Mouse (Mus musculus) midbrain, embryonic 11.5 days (tissue): ENCODE data around the gene Tsga10ip. TPM values are rescaled to one million over a fixed set of nuclear protein-coding genes. Genes with fewer than 3 reads are reported as not detected.

Source experiments
- ATAC-seq: fragments of 200-750 bp; cut with Nextera tagmentation; 2 replicates; pipeline ENCODE4 v1.8.0; 2017; ENCODE audit warnings: moderate TSS enrichment, moderate library complexity; ENCODE audit not compliant: low FRiP score
- DNase-seq: peaks from one replicate; pipeline ENCODE4 v3.0.0; 2015; ENCODE audit warnings: low spot score; ENCODE audit errors: missing footprints
- H3K27ac ChIP-seq: fragments of 300-500 bp; sonication (generic); 2 replicates; pipeline ENCODE4 v1.5.1; 2014; ENCODE audit warnings: low read depth, low read length
- H3K27me3 ChIP-seq: fragments of 300-500 bp; sonication (generic); 2 replicates; pipeline ENCODE4 v1.6.1; 2014; ENCODE audit warnings: mild to moderate bottlenecking, low read length, moderate library complexity, mixed read lengths; ENCODE audit not compliant: control insufficient read depth, insufficient read depth
- H3K36me3 ChIP-seq: fragments of 300-500 bp; sonication (generic); 2 replicates; pipeline ENCODE4 v1.6.1; 2014; ENCODE audit warnings: mild to moderate bottlenecking, low read length, moderate library complexity, mixed read lengths; ENCODE audit not compliant: control insufficient read depth, insufficient read depth
- H3K4me1 ChIP-seq: fragments of 300-500 bp; sonication (generic); 2 replicates; pipeline ENCODE4 v1.6.1; 2014; ENCODE audit warnings: low read length; ENCODE audit not compliant: control insufficient read depth, insufficient read depth
- H3K4me2 ChIP-seq: fragments of 300-500 bp; sonication (generic); 2 replicates; pipeline ENCODE4 v1.6.1; 2014; ENCODE audit warnings: mild to moderate bottlenecking, moderate library complexity
- H3K4me3 ChIP-seq: fragments of 300-500 bp; sonication (generic); 2 replicates; pipeline ENCODE4 v1.5.1; 2014; ENCODE audit warnings: low read depth, low read length
- H3K9ac ChIP-seq: fragments of 300-500 bp; sonication (generic); 2 replicates; pipeline ENCODE4 v1.6.1; 2014; ENCODE audit warnings: low read length
- H3K9me3 ChIP-seq: fragments of 300-500 bp; sonication (generic); 2 replicates; pipeline ENCODE4 v1.6.1; 2016; ENCODE audit warnings: low read length; ENCODE audit not compliant: control insufficient read depth
- WGBS: fragments of 180-500 bp; shearing (Covaris S2); extraction: QIAGEN DNeasy Blood & Tissue Kit; methylation state at CpG from one replicate; pipeline ENCODE4 v1.1.7; 2014; 5-methylcytosine and 5-hydroxymethylcytosine counted together
- polyA plus RNA-seq: library from polyadenylated mRNA; unstranded; fragments of >200 nt; fragmentation: Nextera tagmentation; extraction: Ambion mirVana; gene quantifications from 2 replicates; pipeline ENCODE4 v1.2.1, GENCODE M21; 2014

Tsga10ip gene
- polyA plus RNA-seq, 1 experiment from 2014 or later = not detected

GRCm38 (mm10) chr19:5433951-5434350 is 31.6 kb upstream of the Tsga10ip start:
- DNase-seq (peak; percentile 67), ATAC-seq (no peak)
- Histone ChIP-seq H3K4me3 (no peak overlapping the region), H3K4me2 (peak overlapping the region; percentile 46), H3K36me3 (no peaks in the 10 kb centered on the region), H3K4me1 (peaks cover 7% of the 10 kb centered on the region), H3K9ac (peak overlapping the region; percentile 49; the same call in 1 of the 2 replicates), H3K27ac (no peak overlapping the region), H3K9me3 (no peaks in the 10 kb centered on the region), H3K27me3 (no peaks in the 10 kb centered on the region)
- WGBS = 80% methylated on average over 7 of the region's 7 CpGs

DNA sequence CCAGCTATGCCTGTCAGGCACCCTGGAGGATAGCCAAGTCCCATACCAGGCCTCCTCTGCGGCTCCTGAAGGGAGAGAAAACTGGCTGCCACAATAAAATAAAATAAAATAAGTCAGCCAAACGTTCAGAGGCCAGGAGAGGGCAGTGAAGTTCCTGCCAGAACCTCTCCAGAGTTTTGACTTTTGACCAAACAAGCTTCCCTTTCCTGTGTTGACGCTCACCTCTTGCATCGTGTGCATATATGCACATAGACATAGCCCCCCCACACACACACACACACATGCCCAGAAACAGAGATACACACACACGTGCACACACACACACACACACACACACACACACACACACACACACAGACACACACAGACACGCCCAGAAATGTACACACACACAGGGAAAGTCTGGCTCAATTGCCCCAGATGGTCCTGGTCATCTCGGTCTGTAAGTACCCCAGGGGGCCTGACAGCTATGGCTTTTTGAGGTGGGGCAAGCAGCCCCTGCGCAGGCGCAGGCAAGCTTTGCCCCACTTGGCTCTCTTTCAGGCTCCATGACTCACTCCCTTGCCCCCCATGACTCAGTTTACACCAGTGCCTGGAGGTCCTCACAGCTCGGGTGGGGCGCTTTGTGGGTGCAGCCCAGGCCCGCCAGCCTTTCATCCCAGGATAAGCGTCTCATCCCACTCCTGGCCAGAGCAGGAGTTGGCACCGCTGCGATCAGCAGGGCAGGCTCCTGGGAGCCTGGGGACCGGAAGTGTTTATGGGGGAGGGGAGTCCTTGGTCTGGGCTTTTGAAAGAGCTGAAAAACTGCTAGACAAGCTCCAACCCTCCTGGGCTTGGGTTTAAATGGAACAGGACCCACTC is 30.9 kb upstream of the Tsga10ip start:
- no peaks in the 10 kb centered on the region for H3K9me3 ChIP-seq
- peak overlapping the region; percentile 49 for H3K9ac ChIP-seq
- no peaks in the 10 kb centered on the region for H3K27me3 ChIP-seq
- no peak overlapping the region for H3K27ac ChIP-seq
- peak overlapping the region; percentile 46 for H3K4me2 ChIP-seq
- WGBS = 11% methylated on average over 16 of the region's 16 CpGs
- ATAC-seq = no peak
- H3K4me3 ChIP-seq = peak overlapping the region; percentile 20; the same call in 1 of the 2 replicates
- H3K36me3 ChIP-seq = no peaks in the 10 kb centered on the region
- peaks cover 7% of the 10 kb centered on the region for H3K4me1 ChIP-seq
- DNase-seq = peak; percentile 89

DNA sequence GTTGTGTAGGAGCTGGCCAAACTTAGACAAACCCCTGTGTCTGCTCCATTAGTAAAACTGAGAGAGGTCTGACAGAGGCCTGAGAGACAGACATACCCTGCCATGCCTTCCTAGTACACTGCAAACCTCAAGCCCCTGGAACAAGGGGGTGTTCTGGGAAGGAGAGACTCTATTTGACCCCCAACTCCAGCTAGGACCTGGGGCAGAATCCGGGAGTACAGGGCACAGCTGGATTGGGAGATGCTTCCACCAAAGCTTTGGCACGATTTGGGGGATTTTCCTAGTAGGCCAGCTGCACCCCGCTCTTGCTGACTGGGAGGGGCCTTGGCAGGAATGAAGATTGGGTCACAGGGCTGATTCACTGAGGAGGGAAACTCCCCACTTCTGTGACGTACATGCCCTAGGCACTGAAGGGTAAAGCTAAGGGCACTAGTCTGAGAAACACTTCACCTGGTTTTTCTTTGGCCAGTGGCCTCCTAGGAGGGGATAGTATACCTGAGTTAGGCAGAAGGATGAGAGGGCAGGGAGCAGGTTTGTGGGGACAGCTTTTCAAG is 29.7 kb upstream of the Tsga10ip start:
- Histone ChIP-seq H3K27me3 (no peaks in the 10 kb centered on the region), H3K36me3 (no peaks in the 10 kb centered on the region), H3K4me3 (no peak overlapping the region), H3K9ac (no peak overlapping the region), H3K4me2 (no peak overlapping the region), H3K4me1 (peaks cover 7% of the 10 kb centered on the region), H3K27ac (no peak overlapping the region), H3K9me3 (no peaks in the 10 kb centered on the region)
- WGBS = 74% methylated on average over 4 of the region's 4 CpGs
- ATAC-seq (no peak), DNase-seq (no peak)

DNA sequence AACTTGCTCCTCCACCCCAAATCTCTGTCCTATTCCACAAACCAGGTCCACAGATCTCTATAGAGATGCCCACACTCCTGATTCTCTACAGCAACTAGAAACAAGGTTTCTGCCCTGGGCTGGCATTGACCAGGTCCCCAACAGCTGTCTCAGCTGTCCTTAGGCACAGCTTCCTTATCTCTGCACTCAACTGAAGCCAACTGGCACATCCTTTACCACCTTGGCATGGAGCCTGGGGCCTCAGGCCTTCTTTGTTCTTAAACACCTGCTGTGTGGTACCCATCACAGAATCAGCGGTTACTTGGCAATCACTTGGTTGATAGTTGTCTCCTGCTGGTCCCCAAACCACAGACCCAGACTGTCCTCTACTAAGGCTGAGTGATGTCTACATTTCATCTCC is 28.1 kb upstream of the Tsga10ip start:
- H3K36me3 ChIP-seq = 0 out of 2 replicates have a peak, but pooled peaks cover 5% of the 10 kb centered on the region

GRCm38 (mm10) chr19:5429806-5430205 is 27.5 kb upstream of the Tsga10ip start:
- DNase-seq = peak; percentile 33
- no peak overlapping the region for H3K9ac ChIP-seq
- WGBS = 75% methylated on average over 8 of the region's 8 CpGs

More for the DNA sequence above, 28.1 kb upstream of the Tsga10ip start:
- Histone ChIP-seq H3K4me2 (no peak overlapping the region), H3K4me1 (peaks cover 14% of the 10 kb centered on the region), H3K9ac (no peak overlapping the region), H3K27ac (no peak overlapping the region), H3K4me3 (no peak overlapping the region), H3K9me3 (no peaks in the 10 kb centered on the region), H3K27me3 (no peaks in the 10 kb centered on the region)
- ATAC-seq (no peak), DNase-seq (peak; percentile 21)
- 90% methylated on average over 1 of the region's 1 CpGs for WGBS

DNA sequence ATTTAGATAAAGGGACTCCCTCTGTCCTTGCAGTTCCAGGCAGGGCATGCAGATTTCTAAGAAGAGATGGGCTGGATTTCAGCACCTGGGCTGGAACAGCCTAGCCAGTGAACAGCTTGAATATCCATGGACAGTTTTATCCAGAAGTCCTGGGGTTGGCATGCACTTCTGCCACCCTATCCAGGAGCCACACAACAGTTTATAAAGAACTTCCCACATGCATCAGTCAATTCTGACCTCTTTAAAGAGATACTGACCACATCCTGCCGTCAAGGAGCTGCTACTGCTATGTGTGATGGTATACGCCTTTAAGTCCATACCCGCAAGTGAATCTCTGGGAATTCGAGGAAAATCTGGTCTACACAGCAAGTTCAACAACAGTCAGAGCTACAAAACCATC is 26.9 kb upstream of the Tsga10ip start:
- Histone ChIP-seq H3K4me2 (no peak overlapping the region), H3K9ac (no peak overlapping the region), H3K27ac (no peak overlapping the region), H3K27me3 (no peaks in the 10 kb centered on the region), H3K9me3 (no peaks in the 10 kb centered on the region), H3K36me3 (0 out of 2 replicates have a peak, but pooled peaks cover 5% of the 10 kb centered on the region), H3K4me1 (peaks cover 14% of the 10 kb centered on the region), H3K4me3 (no peak overlapping the region)
- WGBS = 84% methylated on average over 4 of the region's 4 CpGs
- ATAC-seq (no peak), DNase-seq (peak; percentile 65)

More at GRCm38 (mm10) chr19:5429806-5430205, 27.5 kb upstream of the Tsga10ip start:
- no peaks in the 10 kb centered on the region for H3K9me3 ChIP-seq
- H3K4me3 ChIP-seq = no peak overlapping the region
- H3K4me2 ChIP-seq = no peak overlapping the region
- H3K4me1 ChIP-seq = peaks cover 14% of the 10 kb centered on the region
- no peak overlapping the region for H3K27ac ChIP-seq
- no peak for ATAC-seq
- H3K36me3 ChIP-seq = 0 out of 2 replicates have a peak, but pooled peaks cover 5% of the 10 kb centered on the region
- H3K27me3 ChIP-seq = no peaks in the 10 kb centered on the region

- ATAC-seq (no peak), DNase-seq (peak; percentile 84)
- Histone ChIP-seq H3K4me2 (no peak overlapping the region), H3K4me3 (no peak overlapping the region), H3K4me1 (peaks cover 18% of the 10 kb centered on the region), H3K36me3 (0 out of 2 replicates have a peak, but pooled peaks cover 5% of the 10 kb centered on the region), H3K9ac (no peak overlapping the region), H3K9me3 (no peaks in the 10 kb centered on the region), H3K27ac (no peak overlapping the region), H3K27me3 (no peaks in the 10 kb centered on the region)
- WGBS = 94% methylated on average over 2 of the region's 2 CpGs
Measured at GRCm38 (mm10) chr19:5428083-5428482, 25.8 kb upstream of the Tsga10ip start.

GRCm38 (mm10) chr19:5426640-5427290 is 24.4 kb upstream of the Tsga10ip start:
- no peak overlapping the region for H3K4me3 ChIP-seq
- H3K27me3 ChIP-seq = no peaks in the 10 kb centered on the region
- DNase-seq = peak; percentile 79
- H3K27ac ChIP-seq = no peak overlapping the region
- no peak overlapping the region for H3K4me2 ChIP-seq
- 0 out of 2 replicates have a peak, but pooled peaks cover 9% of the 10 kb centered on the region for H3K36me3 ChIP-seq
- peaks cover 20% of the 10 kb centered on the region for H3K4me1 ChIP-seq
- no peak for ATAC-seq
- H3K9me3 ChIP-seq = no peaks in the 10 kb centered on the region
- H3K9ac ChIP-seq = no peak overlapping the region
- WGBS = 93% methylated on average over 13 of the region's 13 CpGs
